Mouse (Mus musculus) liver, embryonic 14.5 days (tissue): ENCODE measurements around the gene Fut2. TPM values are rescaled to one million over a fixed set of nuclear protein-coding genes. Genes with fewer than 3 reads are reported as not detected.

Experiments
- ATAC-seq: fragments of 200-750 bp; cut with Nextera tagmentation; 2 replicates; pipeline ENCODE4 v1.8.0; 2017; ENCODE audit warnings: moderate number of reproducible peaks, mild to moderate bottlenecking, moderate library complexity; ENCODE audit not compliant: insufficient read depth
- DNase-seq, 3 experiments: peaks; one replicate each; pipeline ENCODE4 v3.0.0-alpha.2; 2012 to 2013; ENCODE audit warnings: low read depth in 3 of 3, low spot score in 3 of 3
- H3K27ac ChIP-seq: fragments of 300-500 bp; sonication (generic); 2 replicates; pipeline ENCODE4 v1.5.1; 2014; ENCODE audit warnings: moderate library complexity, mild to moderate bottlenecking, control low read depth, inconsistent platforms
- H3K27me3 ChIP-seq: fragments of 300-500 bp; sonication (generic); 2 replicates; pipeline ENCODE4 v1.6.1; 2014; ENCODE audit warnings: mild to moderate bottlenecking, low read length, moderate library complexity; ENCODE audit not compliant: control insufficient read depth, insufficient read depth
- H3K36me3 ChIP-seq: fragments of 300-500 bp; sonication (generic); replicated peaks from 2 replicates; pipeline ENCODE4 v1.6.1; 2014; ENCODE audit warnings: low read depth; ENCODE audit not compliant: control insufficient read depth, insufficient read depth
- H3K4me1 ChIP-seq, 2 experiments: fragments of 200-500 bp in 1 of 2; fragments of 300-500 bp in 1 of 2; sonication (generic) in 1 of 2; replicated peaks; 2 replicates each; pipeline ENCODE4 v1.6.1; 2012 to 2014; ENCODE audit warnings: antibody characterized with exemption in 1 of 2, inconsistent platforms in 1 of 2, low read length in 1 of 2; ENCODE audit not compliant: control insufficient read depth in 2 of 2, insufficient read depth in 2 of 2
- H3K4me2 ChIP-seq: fragments of 300-500 bp; sonication (generic); 2 replicates; pipeline ENCODE4 v1.6.1; 2014; ENCODE audit warnings: low read depth, mild to moderate bottlenecking, control low read depth, moderate library complexity
- H3K4me3 ChIP-seq, 2 experiments: fragments of 200-500 bp in 1 of 2; fragments of 300-500 bp in 1 of 2; sonication (generic) in 1 of 2; 2 replicates each; pipeline ENCODE4 v1.5.1; 2012 to 2014; ENCODE audit warnings: low read depth in 2 of 2, low read length in 2 of 2, mild to moderate bottlenecking in 2 of 2, control low read depth in 1 of 2, inconsistent platforms in 1 of 2, moderate library complexity in 1 of 2; ENCODE audit not compliant: insufficient read depth in 1 of 2
- H3K9ac ChIP-seq: fragments of 300-500 bp; sonication (generic); replicated peaks from 2 replicates; pipeline ENCODE4 v1.6.1; 2014; ENCODE audit warnings: mild to moderate bottlenecking, control low read depth, moderate library complexity
- H3K9me3 ChIP-seq: fragments of 300-500 bp; sonication (generic); 2 replicates; pipeline ENCODE4 v1.6.1; 2016; ENCODE audit warnings: low read length, mixed read lengths; ENCODE audit not compliant: control insufficient read depth
- CTCF ChIP-seq: IDR thresholded peaks from 2 replicates; pipeline ENCODE4 v1.5.1; 2016; ENCODE audit warnings: antibody characterized with exemption, low read depth, control low read depth
- EP300 ChIP-seq: IDR thresholded peaks from 2 replicates; pipeline ENCODE4 v1.6.1; 2016; ENCODE audit warnings: antibody characterized with exemption, low read depth
- WGBS: fragments of 180-500 bp; shearing (Covaris S2); extraction: QIAGEN DNeasy Blood & Tissue Kit; methylation state at CpG from one replicate; pipeline ENCODE4 v1.1.7; 2014; ENCODE audit not compliant: insufficient replicate concordance; 5-methylcytosine and 5-hydroxymethylcytosine counted together
- polyA plus RNA-seq, 2 experiments: library from polyadenylated mRNA; depleted of rRNA in 1 of 2; stranded (reverse) in 1 of 2; unstranded in 1 of 2; fragments of >200 nt; fragmentation: Nextera tagmentation in 1 of 2; extraction: Ambion mirVana in 1 of 2; gene quantifications; 2 replicates each; pipeline versions ENCODE4 v1.2.1 to v1.2.3; 2012 to 2014

The Fut2 gene
- polyA plus RNA-seq (2012; rRNA removed): 0.17 TPM in 1 of 2 replicates, not detected in the other
- polyA plus RNA-seq (2014; fragmentation: Nextera tagmentation; extraction: Ambion mirVana): not detected in 2 replicates

GRCm38 (mm10) chr7:45666161-45666560, at the start of gene Fut2:
Gene Fut2 (minus strand): TSS chr7:45666394.
- 65% methylated on average over 7 of the region's 7 CpGs for WGBS
- no peaks in the 10 kb centered on the region for H3K27me3 ChIP-seq
- no peaks in the 10 kb centered on the region for H3K36me3 ChIP-seq
- no peak within 1 kb of the TSS for H3K9ac ChIP-seq
- DNase-seq (no peak), ATAC-seq (no peak)
- no peak for TF ChIP-seq CTCF
- no peak for TF ChIP-seq EP300
- no peak within 1 kb of the TSS for H3K4me2 ChIP-seq
- no peak within 1 kb of the TSS for H3K27ac ChIP-seq
- H3K4me3 ChIP-seq: no peak within 1 kb of the TSS
- H3K4me1 ChIP-seq: peaks cover 0 to 5% of the 10 kb centered on the region in 2 experiments; a peak in 1 of 4 replicates
- H3K9me3 ChIP-seq: no peaks in the 10 kb centered on the region

DNA sequence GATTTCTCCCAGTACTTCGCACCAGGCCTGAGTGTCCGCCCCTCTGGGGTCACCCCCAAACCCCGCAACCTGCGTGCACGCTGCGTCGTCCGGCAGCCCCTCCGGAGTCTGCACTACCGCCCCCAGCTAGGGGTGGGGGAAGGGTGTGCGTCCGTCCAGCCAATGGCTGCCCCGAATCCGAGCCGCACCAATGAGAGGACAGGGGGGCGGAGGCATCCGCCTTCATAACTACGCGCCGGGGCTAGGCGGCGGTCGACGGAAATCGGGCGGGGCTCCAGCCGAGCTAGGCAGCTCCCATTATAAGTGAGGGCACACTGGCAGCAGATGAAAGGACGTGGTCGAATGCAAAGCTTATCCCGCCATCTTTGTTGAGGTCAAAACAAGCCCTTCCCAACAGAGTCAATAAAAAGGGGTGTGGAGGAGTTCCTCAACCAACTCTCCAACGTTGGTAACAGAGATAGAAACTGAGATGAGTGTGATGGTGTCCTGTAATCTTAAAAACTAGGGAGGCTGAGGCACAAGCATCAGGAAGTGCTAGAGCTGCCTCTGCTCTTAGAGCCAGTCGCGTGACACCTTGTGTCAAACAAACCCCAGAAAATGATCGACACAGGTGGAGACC, 49.0 kb upstream of the Fut2 start, which contains the start of gene Rpl18:
Rpl18 (plus strand) TSS at position 368 of the 619 bp plus-strand sequence.
- peak within 1 kb of the TSS; percentile 66 to 90 for H3K4me3 ChIP-seq
- H3K9me3 ChIP-seq: no peaks in the 10 kb centered on the region
- peak within 1 kb of the TSS; percentile 99 for H3K9ac ChIP-seq
- WGBS: 7% methylated on average over 34 of the region's 34 CpGs
- ATAC-seq (peak; percentile 85), DNase-seq (peak; percentile 91 to 93 (median 92))
- no peaks in the 10 kb centered on the region for H3K27me3 ChIP-seq
- peak within 1 kb of the TSS; percentile 73 for H3K27ac ChIP-seq
- H3K36me3 ChIP-seq: peaks cover 25% of the 10 kb centered on the region
- TF ChIP-seq CTCF: no peak
- no peak for TF ChIP-seq EP300
- peak within 1 kb of the TSS; percentile 81 for H3K4me2 ChIP-seq
- H3K4me1 ChIP-seq: peaks cover 21 to 26% of the 10 kb centered on the region in 2 experiments

DNA sequence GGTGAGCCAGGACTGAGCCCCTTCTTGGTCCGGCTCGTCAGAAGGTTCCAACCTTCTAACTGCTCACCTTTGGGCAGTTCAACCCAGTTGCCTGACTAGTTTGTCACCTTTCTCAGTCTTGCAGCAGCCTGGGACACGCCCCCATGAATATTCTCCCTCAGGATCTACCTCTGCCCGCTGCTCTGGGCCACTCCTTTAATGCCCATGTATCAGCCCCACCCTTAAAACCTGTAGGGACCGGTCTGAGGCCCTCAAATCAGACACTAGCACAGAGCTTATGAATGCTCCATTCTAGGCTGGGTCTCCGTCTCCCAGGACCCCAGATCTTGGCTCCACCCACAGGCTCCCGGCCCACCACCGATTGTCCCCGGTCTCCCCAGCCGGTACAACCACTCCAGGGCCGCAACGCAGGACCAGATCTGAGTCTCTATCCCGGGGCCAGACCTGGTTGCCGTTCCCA, 48.5 kb upstream of the Fut2 start:
- 11% methylated on average over 14 of the region's 14 CpGs for WGBS
- peaks cover 21 to 23% of the 10 kb centered on the region in 2 experiments for H3K4me1 ChIP-seq
- peaks cover 21% of the 10 kb centered on the region for H3K36me3 ChIP-seq
- DNase-seq (peak in 2 of 3 experiments; percentile 52 to 66), ATAC-seq (peak; percentile 57)
- no peaks in the 10 kb centered on the region for H3K27me3 ChIP-seq
- peak overlapping the region; percentile 5 for H3K27ac ChIP-seq
- H3K4me3 ChIP-seq: peak overlapping the region; percentile 66 to 90
- TF ChIP-seq EP300: no peak
- TF ChIP-seq CTCF: no peak
- no peaks in the 10 kb centered on the region for H3K9me3 ChIP-seq
- peak overlapping the region; percentile 81 for H3K4me2 ChIP-seq
- H3K9ac ChIP-seq: peak overlapping the region; percentile 56; the same call in 1 of the 2 replicates

GRCm38 (mm10) chr7:45713881-45714520, 47.8 kb upstream of the Fut2 start:
- WGBS: 77% methylated on average over 6 of the region's 6 CpGs
- H3K4me3 ChIP-seq: peak overlapping the region in 1 of 2 experiments; percentile 90; a peak in 1 of 4 replicates
- peaks cover 18 to 21% of the 10 kb centered on the region in 2 experiments for H3K4me1 ChIP-seq
- H3K9me3 ChIP-seq: no peaks in the 10 kb centered on the region
- H3K36me3 ChIP-seq: peaks cover 14% of the 10 kb centered on the region
- no peak for DNase-seq
- peak overlapping the region; percentile 81 for H3K4me2 ChIP-seq
- no peak overlapping the region; the same call in 1 of the 2 replicates for H3K9ac ChIP-seq
- no peaks in the 10 kb centered on the region for H3K27me3 ChIP-seq
- H3K27ac ChIP-seq: no peak overlapping the region
- TF ChIP-seq EP300 (no peak), CTCF (no peak)
- ATAC-seq: no peak

- no peak for DNase-seq
- H3K4me3 ChIP-seq: no peak overlapping the region
- H3K27ac ChIP-seq: no peak overlapping the region
- H3K36me3 ChIP-seq: peaks cover 12% of the 10 kb centered on the region
- H3K9me3 ChIP-seq: no peaks in the 10 kb centered on the region
- H3K4me2 ChIP-seq: no peak overlapping the region
- H3K4me1 ChIP-seq: peaks cover 18 to 20% of the 10 kb centered on the region in 2 experiments
- no peak overlapping the region for H3K9ac ChIP-seq
- ATAC-seq: no peak
- no peaks in the 10 kb centered on the region for H3K27me3 ChIP-seq
- no peak for TF ChIP-seq CTCF
- TF ChIP-seq EP300: no peak
- WGBS: 88% methylated on average over 16 of the region's 16 CpGs
Measured at GRCm38 (mm10) chr7:45713396-45713795, 47.2 kb upstream of the Fut2 start.
